ENCODE assay signal across 11 mouse cellular contexts in the genomic region with DNA sequence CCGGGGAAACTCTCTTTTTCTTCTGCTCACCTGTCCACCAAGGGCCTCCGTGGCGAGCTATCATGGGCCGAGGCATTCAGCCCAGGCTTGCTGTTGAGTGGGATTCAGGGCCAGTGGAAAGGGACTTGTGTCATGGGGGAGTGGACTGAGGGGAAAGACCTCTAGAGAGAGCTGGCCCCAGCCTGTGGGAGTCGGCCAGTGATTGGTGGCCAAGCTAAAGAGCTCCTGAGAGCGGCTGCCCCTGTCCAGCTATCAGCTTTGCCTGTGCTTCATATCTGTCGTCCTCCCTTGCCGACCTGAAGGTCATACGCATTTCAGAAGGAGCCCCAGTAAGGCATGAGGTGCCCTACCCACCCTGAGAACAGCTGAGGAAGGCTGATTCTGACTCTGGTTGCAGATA. TPM values are rescaled to one million over a fixed set of nuclear protein-coding genes. Genes with fewer than 3 reads are reported as not detected.
A peak's percentile ranks its signal among the peaks of the same experiment; 100 is the strongest.
DNase-seq lines count a peak whose midpoint lies in the region; ATAC-seq lines count a peak whose summit lies in the region.
"Had no signal": no experiment of that assay in that cellular context is flagged by ENCODE, and none has a peak within 500 bp of the region (broad histone marks: within the 10 kb centered on the region; RNA-seq: fewer than 3 reads in every experiment).

No protein-coding gene starts in this region.

- no peak overlapping the region for H3K9ac ChIP-seq in lung, embryonic 15.5 days
- peak overlapping the region; percentile 29; the same call in 1 of the 2 replicates for H3K9ac ChIP-seq in intestine, embryonic 14.5 days (ENCODE audit: low read length)
- H3K9ac ChIP-seq in stomach, embryonic 16.5 days (ENCODE audit: low read length), result peak overlapping the region; percentile 56

- 30% methylated on average over 9 of the region's 9 CpGs for WGBS in heart, embryonic 10.5 days
- 51% methylated on average over 9 of the region's 9 CpGs for WGBS in lung, embryonic 15.5 days
- 55% methylated on average over 9 of the region's 9 CpGs for WGBS in intestine, embryonic 14.5 days
- 57% methylated on average over 9 of the region's 9 CpGs for WGBS in stomach, embryonic 16.5 days

- H3K36me3 ChIP-seq in heart, embryonic 10.5 days, result peaks cover 20% of the 10 kb centered on the region; the same call in 1 of the 2 replicates
- 0 out of 2 replicates have a peak, but pooled peaks cover 4% of the 10 kb centered on the region for H3K36me3 ChIP-seq in lung, embryonic 15.5 days
- peaks cover 28% of the 10 kb centered on the region; the same call in 1 of the 2 replicates for H3K36me3 ChIP-seq in intestine, embryonic 14.5 days (ENCODE audit: control insufficient read depth, insufficient read depth, low read length)
- no peaks in the 10 kb centered on the region; the same call in 1 of the 2 replicates for H3K36me3 ChIP-seq in stomach, embryonic 16.5 days (ENCODE audit: control insufficient read depth, insufficient read depth, low read length)

- no peaks in the 10 kb centered on the region for H3K9me3 ChIP-seq in heart, embryonic 10.5 days
- no peaks in the 10 kb centered on the region for H3K9me3 ChIP-seq in lung, embryonic 15.5 days
- no peaks in the 10 kb centered on the region for H3K9me3 ChIP-seq in intestine, embryonic 14.5 days (ENCODE audit: control insufficient read depth, low read length)
- no peaks in the 10 kb centered on the region for H3K9me3 ChIP-seq in stomach, embryonic 16.5 days (replicated peaks; ENCODE audit: control insufficient read depth, low read length)

- peak overlapping the region; percentile 85 for H3K27ac ChIP-seq in heart, embryonic 10.5 days
- peak overlapping the region; percentile 82 for H3K27ac ChIP-seq in lung, embryonic 15.5 days
- H3K27ac ChIP-seq in intestine, embryonic 14.5 days (ENCODE audit: low read depth), result peak overlapping the region; percentile 96
- H3K27ac ChIP-seq in stomach, embryonic 16.5 days (ENCODE audit: low read length), result peak overlapping the region; percentile 92
- H3K27ac ChIP-seq: kidney, postnatal 0 days; macrophage had no signal

- H3K4me3 ChIP-seq in heart, embryonic 10.5 days, result 0 out of 2 replicates have a peak overlapping the region, but pooled peaks have one; percentile 16
- no peak overlapping the region for H3K4me3 ChIP-seq in lung, embryonic 15.5 days
- H3K4me3 ChIP-seq in intestine, embryonic 14.5 days (ENCODE audit: low read depth, low read length), result no peak overlapping the region
- H3K4me3 ChIP-seq in stomach, embryonic 16.5 days (replicated peaks; ENCODE audit: low read length), result no peak overlapping the region

- H3K27me3 ChIP-seq in heart, embryonic 10.5 days (ENCODE audit: insufficient read depth, poor library complexity, severe bottlenecking), result no peaks in the 10 kb centered on the region
- no peaks in the 10 kb centered on the region for H3K27me3 ChIP-seq in lung, embryonic 15.5 days
- H3K27me3 ChIP-seq in intestine, embryonic 14.5 days (replicated peaks; ENCODE audit: control insufficient read depth, insufficient read depth, low read length), result no peaks in the 10 kb centered on the region
- no peaks in the 10 kb centered on the region for H3K27me3 ChIP-seq in stomach, embryonic 16.5 days (ENCODE audit: control insufficient read depth, insufficient read depth, low read length)

- ATAC-seq in lung, embryonic 15.5 days (ENCODE audit: borderline replicate concordance, extremely low read depth, low FRiP score, low TSS enrichment), result no peak
- no peak for ATAC-seq in intestine, embryonic 14.5 days (replicated peaks; ENCODE audit: low FRiP score, low TSS enrichment, low read depth)
- ATAC-seq in stomach, embryonic 16.5 days (ENCODE audit: insufficient read depth, low FRiP score), result no peak
- no peak for ATAC-seq in CD4-positive, CD25-positive, alpha-beta regulatory T cell, adult 4 months

- no peak overlapping the region; the same call in 1 of the 2 replicates for H3K4me2 ChIP-seq in lung, embryonic 15.5 days
- H3K4me2 ChIP-seq in intestine, embryonic 14.5 days (ENCODE audit: low read length), result peak overlapping the region; percentile 18; the same call in 1 of the 2 replicates
- H3K4me2 ChIP-seq in stomach, embryonic 16.5 days (ENCODE audit: low read depth, low read length), result 0 out of 2 replicates have a peak overlapping the region, but pooled peaks have one; percentile 16

- DNase-seq in heart, embryonic 10.5 days (ENCODE audit: low spot score), result no peak
- DNase-seq in heart, adult 8-10 months (ENCODE audit: low spot score), result no peak
- DNase-seq in lung, postnatal 14 days, result no peak
- DNase-seq in intestine, embryonic 14.5 days (ENCODE audit: low spot score), result no peak
- no peak for DNase-seq in spleen, adult 18-20 months
- DNase-seq: cerebellum, adult 8-10 months had no signal

- H3K4me1 ChIP-seq in heart, embryonic 10.5 days, result peaks cover 49% of the 10 kb centered on the region
- H3K4me1 ChIP-seq in lung, embryonic 15.5 days, result peaks cover 70% of the 10 kb centered on the region
- peaks cover 59% of the 10 kb centered on the region for H3K4me1 ChIP-seq in intestine, embryonic 14.5 days (replicated peaks; ENCODE audit: control insufficient read depth, insufficient read depth, low read length)
- peaks cover 61% of the 10 kb centered on the region for H3K4me1 ChIP-seq in stomach, embryonic 16.5 days (ENCODE audit: control insufficient read depth, insufficient read depth, low read length)

RNA-seq across cellular contexts. Expression of a gene that starts 48.6 kb away (rescaled TPM):
- polyA plus RNA-seq in heart, embryonic 10.5 days (2016; fragmentation: Nextera tagmentation; extraction: Ambion mirVana), result 31.3 and 37.4 TPM in 2 replicates
- total RNA-seq in heart, adult 8-10 months (2022), result 10 to 100 TPM; 10.8 to 17.6 (median 15.1) TPM
- polyA plus RNA-seq in lung, embryonic 15.5 days (2015; fragmentation: Nextera tagmentation; extraction: Ambion mirVana), result 76.4 and 78.9 TPM in 2 replicates
- 118 and 124 TPM in 2 replicates for polyA plus RNA-seq in intestine, embryonic 14.5 days (2014; fragmentation: Nextera tagmentation; extraction: Ambion mirVana)
- 146 and 158 TPM in 2 replicates for polyA plus RNA-seq in stomach, embryonic 16.5 days (2015; fragmentation: Nextera tagmentation; extraction: Ambion mirVana)
- polyA plus RNA-seq in CD4-positive, CD25-positive, alpha-beta regulatory T cell, adult 4 months (2017; shearing (Covaris generic)), result not detected

Comparison
In these comparisons a context has a peak if more than half of its experiments do, and no peak if none do; other contexts are left out.
1. RNA of a gene that starts 48.6 kb away (polyA plus RNA-seq): 146 to 158 TPM in stomach, embryonic 16.5 days, 118 to 124 TPM in intestine, embryonic 14.5 days, 76.4 to 78.9 TPM in lung, embryonic 15.5 days and 31.3 to 37.4 TPM in heart, embryonic 10.5 days; not detected in CD4-positive, CD25-positive, alpha-beta regulatory T cell, adult 4 months; every median in the first group is over 10 times any median in the second.
2. Peak in every context shown above with its lines, with median percentiles within 50 percentile points of each other: H3K27ac ChIP-seq.